Mouse (Mus musculus): ENCODE results near the gene Plekha5. TPM values are rescaled to one million over a fixed set of nuclear protein-coding genes. Genes with fewer than 3 reads are reported as not detected.

Plekha5 gene
- polyA plus RNA-seq, 1 experiment from 2014 or later = 72.9 TPM

DNA sequence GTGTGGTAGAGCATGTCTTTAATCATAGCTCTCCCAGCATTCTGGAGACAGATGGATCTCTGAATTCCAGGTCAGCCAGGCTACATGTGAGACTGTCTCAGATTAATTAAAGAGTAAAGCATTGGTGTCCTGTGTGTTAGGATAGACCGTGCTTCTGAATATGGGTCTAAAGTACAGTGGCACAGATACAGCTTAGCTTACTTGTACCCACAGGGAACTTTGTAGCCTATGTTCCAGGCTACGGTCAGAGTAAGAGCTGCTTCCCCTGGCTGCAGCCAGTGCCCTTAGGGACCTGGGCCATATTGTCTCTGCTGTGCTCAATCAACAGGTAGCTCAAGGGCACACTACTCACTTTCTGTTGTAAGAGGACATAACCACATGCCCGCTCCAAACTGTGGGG is 30.5 kb downstream of the Plekha5 start:
- H3K27me3 ChIP-seq = no peaks in the 10 kb centered on the region
- DNase-seq (ENCODE audit: low read depth, low spot score) = no peak
- in situ Hi-C loops (cut with MboI; ENCODE audit: low pct_unique_long_range_greater_than_20kb) = no loop called here
- ChIA-PET CTCF (interaction anchor here (1.4 to 1.7 kb wide), 4 partner anchors 9 to 20 kb away, joined by 3 to 8 read pairs (median 5); no protein-coding TSS in a partner anchor), POLR2A (no interaction called here)
- no peak for TF ChIP-seq CTCF (IDR thresholded peaks at IDR 0.05)
- no peak for ATAC-seq

DNA sequence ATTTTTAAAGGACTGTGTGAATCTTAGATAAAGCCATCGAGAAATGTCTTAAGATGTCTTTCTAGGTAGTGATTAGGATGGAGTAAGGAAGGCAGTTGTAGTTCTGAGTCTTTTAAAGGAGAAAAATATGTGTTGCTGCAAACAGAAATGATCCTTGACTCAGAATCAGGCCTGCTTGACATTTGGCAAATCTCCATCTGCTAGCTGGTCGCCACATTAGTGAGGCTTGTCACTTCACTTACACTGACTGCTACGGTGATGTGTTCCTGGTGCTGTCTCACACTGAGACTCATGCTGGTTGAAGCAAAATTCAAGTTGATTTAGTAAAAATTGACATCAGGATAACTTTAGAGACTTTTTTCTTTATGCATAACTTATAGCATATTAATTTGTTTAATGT is 32.0 kb downstream of the Plekha5 start:
- no peak for DNase-seq (ENCODE audit: low read depth, low spot score)
- ChIA-PET POLR2A (no interaction called here), CTCF (interaction anchor here (0.9 kb wide), 1 partner anchor 26 kb away, joined by 3 read pairs; no protein-coding TSS in a partner anchor)
- H3K27me3 ChIP-seq = no peaks in the 10 kb centered on the region
- no peak for ATAC-seq
- no peak for TF ChIP-seq CTCF (IDR thresholded peaks at IDR 0.05)
- in situ Hi-C loops (cut with MboI; ENCODE audit: low pct_unique_long_range_greater_than_20kb) = no loop called here

- ATAC-seq = no peak
- in situ Hi-C loops (cut with MboI; ENCODE audit: low pct_unique_long_range_greater_than_20kb) = no loop called here
- ChIA-PET POLR2A (no interaction called here), CTCF (interaction anchor here (0.9 to 1.3 kb wide), 2 partner anchors 12 to 26 kb away, joined by 3 to 5 read pairs; no protein-coding TSS in a partner anchor)
- no peak for TF ChIP-seq CTCF (IDR thresholded peaks at IDR 0.05)
- DNase-seq (ENCODE audit: low read depth, low spot score) = no peak
- no peaks in the 10 kb centered on the region for H3K27me3 ChIP-seq
These were observed 32.7 kb downstream of the Plekha5 start for GRCm38 (mm10) chr6:140456393-140457163.

- CTCF ChIA-PET = interaction anchor here (0.6 to 2.0 kb wide), 8 partner anchors 10 to 586 kb away, joined by 3 to 12 read pairs (median 4); no protein-coding TSS in a partner anchor
- POLR2A ChIA-PET = interaction anchor here (0.6 kb wide), 2 partner anchors 107 to 156 kb away, joined by 4 to 5 read pairs; no protein-coding TSS in a partner anchor
- TF ChIP-seq CTCF (IDR thresholded peaks at IDR 0.05) = no peak
- ATAC-seq (peak; percentile 97), DNase-seq (ENCODE audit: low read depth, low spot score) (no peak)
- in situ Hi-C loops (cut with MboI; ENCODE audit: low pct_unique_long_range_greater_than_20kb) = loop anchor here (10.0 kb wide), 2 partner anchors 586 to 676 kb away; no protein-coding TSS in a partner anchor
- no peaks in the 10 kb centered on the region for H3K27me3 ChIP-seq
These were observed 36.5 kb downstream of the Plekha5 start for GRCm38 (mm10) chr6:140460398-140460797.

DNA sequence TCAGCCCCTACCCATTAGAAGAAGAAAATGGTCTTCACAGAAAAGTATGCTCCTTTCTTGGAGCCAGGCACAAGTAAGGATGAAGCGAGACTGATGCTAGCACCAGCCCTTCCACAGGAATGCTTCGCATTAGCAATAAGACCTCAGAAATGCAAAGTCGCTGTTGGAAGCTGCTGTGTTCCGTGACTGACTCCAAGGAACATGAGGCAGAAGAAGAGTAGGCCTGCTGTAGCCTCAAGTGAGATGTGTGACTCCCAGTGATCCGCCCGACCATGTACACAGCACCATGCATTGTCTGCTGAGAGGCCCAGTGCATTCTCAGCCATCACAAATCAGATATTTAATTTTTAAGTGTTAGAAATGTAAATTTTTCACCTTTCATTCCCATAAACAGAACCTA is 41.0 kb downstream of the Plekha5 start:
- CTCF ChIA-PET = interaction anchor here (1.8 kb wide), 1 partner anchor 10 kb away, joined by 7 read pairs; no protein-coding TSS in a partner anchor
- H3K27me3 ChIP-seq = no peaks in the 10 kb centered on the region
- DNase-seq (ENCODE audit: low read depth, low spot score) (no peak), ATAC-seq (no peak)
- TF ChIP-seq CTCF (IDR thresholded peaks at IDR 0.05) = no peak
- in situ Hi-C loops (cut with MboI; ENCODE audit: low pct_unique_long_range_greater_than_20kb) = loop anchor here (10.0 kb wide), 2 partner anchors 590 to 680 kb away; no protein-coding TSS in a partner anchor
- POLR2A ChIA-PET = no interaction called here

GRCm38 (mm10) chr6:140465946-140466646 is 42.2 kb downstream of the Plekha5 start:
- CTCF ChIA-PET = interaction anchor here (1.0 kb wide), 1 partner anchor 39 kb away, joined by 3 read pairs; no protein-coding TSS in a partner anchor
- in situ Hi-C loops (cut with MboI; ENCODE audit: low pct_unique_long_range_greater_than_20kb) = loop anchor here (10.0 kb wide), 2 partner anchors 591 to 681 kb away; no protein-coding TSS in a partner anchor
- H3K27me3 ChIP-seq = no peaks in the 10 kb centered on the region
- TF ChIP-seq CTCF (IDR thresholded peaks at IDR 0.05) = peak; percentile 64
- no peak for DNase-seq (ENCODE audit: low read depth, low spot score)
- ATAC-seq = peak; percentile 96
- POLR2A ChIA-PET = no interaction called here

- DNase-seq (ENCODE audit: low read depth, low spot score) (no peak), ATAC-seq (no peak)
- in situ Hi-C loops (cut with MboI; ENCODE audit: low pct_unique_long_range_greater_than_20kb) = loop anchor here (10.0 kb wide), 2 partner anchors 592 to 682 kb away; no protein-coding TSS in a partner anchor
- ChIA-PET POLR2A (no interaction called here), CTCF (interaction anchor here (1.0 to 1.3 kb wide), 3 partner anchors 23 to 87 kb away, joined by 3 read pairs; no protein-coding TSS in a partner anchor)
- no peaks in the 10 kb centered on the region for H3K27me3 ChIP-seq
- no peak for TF ChIP-seq CTCF (IDR thresholded peaks at IDR 0.05)
These were observed 43.0 kb downstream of the Plekha5 start for GRCm38 (mm10) chr6:140466841-140467240.

- H3K27me3 ChIP-seq = no peaks in the 10 kb centered on the region
- DNase-seq (ENCODE audit: low read depth, low spot score) = no peak
- ATAC-seq = no peak
- ChIA-PET CTCF (interaction anchor here (0.9 to 1.3 kb wide), 2 partner anchors 86 to 133 kb away, joined by 3 read pairs; no protein-coding TSS in a partner anchor), POLR2A (no interaction called here)
- TF ChIP-seq CTCF (IDR thresholded peaks at IDR 0.05) = no peak
- in situ Hi-C loops (cut with MboI; ENCODE audit: low pct_unique_long_range_greater_than_20kb) = loop anchor here (10.0 kb wide), 2 partner anchors 593 to 683 kb away; no protein-coding TSS in a partner anchor
These were observed 44.0 kb downstream of the Plekha5 start for GRCm38 (mm10) chr6:140467851-140468250.

GRCm38 (mm10) chr6:140469791-140470190 is 45.9 kb downstream of the Plekha5 start:
- no peaks in the 10 kb centered on the region for H3K27me3 ChIP-seq
- ATAC-seq (no peak), DNase-seq (ENCODE audit: low read depth, low spot score) (no peak)
- ChIA-PET POLR2A (no interaction called here), CTCF (interaction anchor here (1.2 to 1.6 kb wide), 3 partner anchors 9 to 22 kb away, joined by 3 to 5 read pairs (median 3); no protein-coding TSS in a partner anchor)
- TF ChIP-seq CTCF (IDR thresholded peaks at IDR 0.05) = no peak
- in situ Hi-C loops (cut with MboI; ENCODE audit: low pct_unique_long_range_greater_than_20kb) = loop anchor here (10.0 kb wide), 2 partner anchors 595 to 685 kb away; no protein-coding TSS in a partner anchor

DNA sequence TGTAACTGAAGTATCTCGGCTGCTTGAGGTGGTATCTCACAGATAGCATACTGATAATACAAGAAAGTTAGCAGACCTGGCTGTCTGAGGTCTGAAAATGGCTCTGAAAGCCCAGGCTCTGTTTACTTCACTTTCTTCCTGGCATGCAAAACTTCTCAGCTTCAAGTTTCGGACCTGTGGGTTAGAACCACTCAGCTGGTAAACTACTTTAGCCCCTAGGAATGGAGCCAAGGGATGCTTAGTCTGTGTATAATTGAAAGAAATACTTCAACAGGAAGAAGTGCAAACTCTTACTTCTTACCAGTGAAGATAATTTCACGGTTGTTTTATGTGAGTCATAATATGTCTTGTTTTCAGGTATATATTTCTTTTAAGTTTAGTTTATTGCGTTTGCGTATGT is 47.9 kb downstream of the Plekha5 start:
- in situ Hi-C loops (cut with MboI; ENCODE audit: low pct_unique_long_range_greater_than_20kb) = no loop called here
- ChIA-PET POLR2A (no interaction called here), CTCF (interaction anchor here (0.9 to 2.5 kb wide), 20 partner anchors 9 to 597 kb away, joined by 3 to 23 read pairs (median 4); no protein-coding TSS in a partner anchor)
- no peak for TF ChIP-seq CTCF (IDR thresholded peaks at IDR 0.05)
- ATAC-seq (peak; percentile 31), DNase-seq (ENCODE audit: low read depth, low spot score) (no peak)
- no peaks in the 10 kb centered on the region for H3K27me3 ChIP-seq
